Mouse (Mus musculus): ENCODE measurements at regions not wholly inside any gene's neighbourhood (a gene's known extent, or its start where the extent isn't known, plus 50 kb on each side); places are given as distances from the start of the nearest gene placed in this dataset.
A peak's percentile ranks its signal among the peaks of the same experiment; 100 is the strongest.

GRCm38 (mm10) chr9:92045472-92045905, 147.2 kb upstream of the Plscr5 start:
- intact Hi-C loops (cut with DNase I), result loop anchor here (5.0 to 10.0 kb wide), 2 partner anchors 1348 to 1841 kb away; no protein-coding TSS in a partner anchor

DNA sequence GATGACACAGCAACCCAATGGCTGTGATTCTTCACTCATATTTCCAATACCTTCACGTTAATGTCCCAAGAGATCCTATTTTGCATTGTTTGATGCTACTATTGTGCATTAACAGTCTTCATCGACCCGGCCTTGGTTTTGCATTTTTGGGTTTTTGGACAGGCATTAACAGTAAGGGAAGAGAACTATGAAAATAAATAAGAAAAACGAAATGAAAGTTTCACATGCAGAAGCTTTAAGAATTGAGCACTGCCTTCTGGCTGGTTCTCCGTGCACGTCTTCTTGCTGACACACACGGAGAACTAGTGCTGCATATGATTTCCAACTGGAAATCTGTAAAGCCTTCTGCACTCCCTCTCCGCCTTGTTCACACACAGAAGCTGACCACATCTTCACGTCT, 148.6 kb upstream of the Plscr5 start:
- intact Hi-C loops (cut with DNase I), result loop anchor here (10.0 kb wide), 1 partner anchor 1839 kb away; no protein-coding TSS in a partner anchor
- peak; percentile 3 for DNase-seq

More at GRCm38 (mm10) chr9:92045472-92045905, 147.2 kb upstream of the Plscr5 start:
- DNase-seq, result peak; percentile 49

GRCm38 (mm10) chr9:92016521-92016920, 176.2 kb upstream of the Plscr5 start:
- intact Hi-C loops (cut with DNase I), result no loop called here
- DNase-seq, result peak; percentile 64

GRCm38 (mm10) chr9:92015923-92016322, 176.8 kb upstream of the Plscr5 start:
- no peak for DNase-seq
- intact Hi-C loops (cut with DNase I), result no loop called here

DNA sequence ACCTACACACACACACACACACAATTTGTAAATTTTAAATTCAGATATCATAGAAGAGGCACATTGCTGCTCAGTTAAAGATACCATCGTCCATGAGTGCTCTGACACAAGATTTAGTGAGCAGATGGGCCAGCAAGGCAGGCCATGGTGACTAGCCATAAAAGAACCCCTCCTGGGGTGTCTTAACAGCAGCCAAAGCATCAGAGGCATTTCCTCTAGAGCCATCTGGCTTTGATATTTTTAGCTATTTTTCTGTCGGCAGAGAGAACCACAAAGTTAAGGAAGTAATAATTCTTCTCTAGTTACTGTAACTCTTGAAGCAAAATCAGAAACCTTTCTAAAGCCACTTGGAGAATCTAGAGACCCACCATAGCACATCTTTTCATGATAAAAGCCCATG, 204.5 kb upstream of the Plscr5 start:
- peak; percentile 36 for DNase-seq
- intact Hi-C loops (cut with DNase I), result no loop called here

- no peak for DNase-seq
- intact Hi-C loops (cut with DNase I), result no loop called here
These were observed 210.6 kb upstream of the Plscr5 start for GRCm38 (mm10) chr9:91981955-91982621.

DNA sequence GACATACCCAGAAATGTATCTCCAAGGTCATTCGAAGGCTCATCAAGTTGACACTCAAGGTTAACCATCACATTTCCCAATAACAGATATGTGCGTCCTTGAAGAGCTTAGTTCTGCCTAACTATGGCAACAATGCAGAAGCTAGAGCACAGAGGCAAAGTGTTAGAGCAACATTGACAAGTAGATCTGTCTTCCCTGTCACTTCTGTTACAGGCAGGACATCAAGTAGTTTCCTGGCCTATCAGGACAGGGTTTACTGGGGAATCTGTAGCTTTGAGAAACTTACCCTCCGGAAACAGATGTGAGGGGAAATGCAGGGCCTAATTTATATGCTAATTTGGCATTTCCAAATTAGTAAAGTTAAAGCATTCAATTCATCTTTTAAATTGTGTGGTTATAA, 211.2 kb upstream of the Plscr5 start:
- no peak for DNase-seq
- intact Hi-C loops (cut with DNase I), result no loop called here

GRCm38 (mm10) chr9:91964051-91964450, 228.7 kb upstream of the Plscr5 start:
- intact Hi-C loops (cut with DNase I), result no loop called here
- DNase-seq, result peak; percentile 77

- intact Hi-C loops (cut with DNase I), result no loop called here
- DNase-seq, result peak; percentile 19
These were observed 230.0 kb upstream of the Plscr5 start for GRCm38 (mm10) chr9:91962726-91963125.

GRCm38 (mm10) chr9:91961666-91962065, 231.1 kb upstream of the Plscr5 start:
- intact Hi-C loops (cut with DNase I), result no loop called here

GRCm38 (mm10) chr9:91960556-91961325, 232.0 kb upstream of the Plscr5 start:
- intact Hi-C loops (cut with DNase I), result no loop called here
- DNase-seq, result peak; percentile 60

More at GRCm38 (mm10) chr9:91961666-91962065, 231.1 kb upstream of the Plscr5 start:
- DNase-seq, result no peak

DNA sequence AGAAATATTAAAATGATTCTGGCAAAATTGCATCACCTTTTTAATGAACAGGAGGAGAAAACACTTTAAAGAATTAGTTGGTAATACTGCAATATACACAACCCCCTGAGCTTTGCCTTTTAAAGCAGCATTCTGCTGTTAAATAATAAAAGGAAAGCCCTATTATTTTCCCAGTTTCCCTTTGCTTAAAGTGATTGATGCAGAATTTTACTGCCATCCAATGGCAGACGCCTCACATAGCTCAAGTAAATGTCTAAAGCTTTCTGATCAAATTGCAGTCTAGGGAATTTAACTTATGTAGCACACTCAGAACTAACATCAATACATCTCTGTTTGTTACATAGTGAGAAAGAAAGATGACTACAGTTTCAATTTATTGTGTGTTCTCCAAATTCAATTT, 233.1 kb upstream of the Plscr5 start:
- intact Hi-C loops (cut with DNase I), result loop anchor here (5.0 to 10.0 kb wide), 2 partner anchors 585 to 1262 kb away; no protein-coding TSS in a partner anchor
- peak; percentile 16 for DNase-seq

- DNase-seq, result no peak
- intact Hi-C loops (cut with DNase I), result loop anchor here (5.0 to 10.0 kb wide), 2 partner anchors 584 to 1262 kb away; no protein-coding TSS in a partner anchor
These were observed 233.7 kb upstream of the Plscr5 start for GRCm38 (mm10) chr9:91959076-91959475.

GRCm38 (mm10) chr9:91958421-91958820, 234.3 kb upstream of the Plscr5 start:
- intact Hi-C loops (cut with DNase I), result loop anchor here (5.0 to 10.0 kb wide), 2 partner anchors 584 to 1261 kb away; no protein-coding TSS in a partner anchor
- no peak for DNase-seq

DNA sequence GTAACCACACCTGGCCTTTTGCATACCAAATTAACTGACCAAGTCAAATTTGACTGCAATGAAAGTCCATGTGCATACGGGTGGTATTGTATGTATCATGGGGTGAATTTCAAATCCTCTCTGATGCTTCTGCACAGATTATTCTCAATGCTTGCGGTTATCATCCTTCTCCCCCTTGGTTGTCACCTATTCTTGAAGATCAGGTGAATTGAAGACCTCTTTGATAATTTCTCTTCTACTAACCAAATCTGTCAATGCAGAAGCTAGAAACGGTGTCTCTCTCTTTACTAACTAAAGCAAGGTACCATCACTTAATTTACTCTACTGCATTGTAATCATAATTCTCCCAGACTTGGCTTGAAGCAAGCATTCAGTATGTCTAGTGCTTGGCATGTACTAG, 235.7 kb upstream of the Plscr5 start:
- no peak for DNase-seq
- intact Hi-C loops (cut with DNase I), result loop anchor here (5.0 to 10.0 kb wide), 2 partner anchors 582 to 1260 kb away; no protein-coding TSS in a partner anchor

DNA sequence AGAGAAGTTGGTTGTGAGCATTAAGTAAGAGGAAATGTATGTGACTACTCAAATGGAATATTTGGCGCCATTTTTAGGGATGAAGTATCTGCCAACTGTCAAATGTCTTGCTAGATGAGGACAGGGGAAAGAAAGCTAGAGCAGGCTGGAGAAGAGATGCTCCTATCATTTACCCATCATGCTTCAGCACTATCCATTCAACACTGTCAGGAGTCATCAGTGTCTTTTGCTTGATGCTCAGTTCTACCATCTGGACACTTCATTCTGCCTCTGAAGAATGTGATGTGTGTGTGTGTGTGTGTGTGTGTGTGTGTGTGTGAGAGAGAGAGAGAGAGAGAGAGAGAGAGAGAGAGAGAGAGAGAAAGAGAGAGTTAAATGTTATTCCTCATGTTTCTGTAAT, 244.0 kb upstream of the Plscr5 start:
- intact Hi-C loops (cut with DNase I), result no loop called here
- DNase-seq, result peak; percentile 36

GRCm38 (mm10) chr9:91942001-91942400, 250.7 kb upstream of the Plscr5 start:
- intact Hi-C loops (cut with DNase I), result no loop called here
- DNase-seq, result no peak

DNA sequence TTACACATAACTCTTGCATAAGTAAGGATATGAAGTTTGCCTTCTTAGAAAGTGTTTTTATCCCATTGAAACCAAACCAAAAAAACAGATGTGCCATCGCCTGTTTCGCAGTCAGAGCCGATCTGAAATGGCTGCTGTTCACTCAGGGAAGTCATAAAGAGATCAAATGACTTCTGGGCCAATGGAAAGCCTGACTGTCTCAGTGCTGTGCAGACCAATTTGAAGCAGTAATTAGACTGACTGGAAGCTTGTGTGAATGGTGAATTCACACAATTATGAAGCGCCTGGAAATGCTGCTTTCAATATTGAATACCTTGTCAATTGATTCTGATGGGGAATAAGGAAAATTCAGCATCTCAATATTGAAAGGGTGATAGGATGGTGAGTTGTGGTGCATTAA, 254.0 kb upstream of the Plscr5 start:
- intact Hi-C loops (cut with DNase I), result no loop called here

GRCm38 (mm10) chr9:91904066-91904465, 288.7 kb upstream of the Plscr5 start:
- intact Hi-C loops (cut with DNase I), result no loop called here
- peak; percentile 45 for DNase-seq

More for the DNA sequence above, 254.0 kb upstream of the Plscr5 start:
- no peak for DNase-seq

DNA sequence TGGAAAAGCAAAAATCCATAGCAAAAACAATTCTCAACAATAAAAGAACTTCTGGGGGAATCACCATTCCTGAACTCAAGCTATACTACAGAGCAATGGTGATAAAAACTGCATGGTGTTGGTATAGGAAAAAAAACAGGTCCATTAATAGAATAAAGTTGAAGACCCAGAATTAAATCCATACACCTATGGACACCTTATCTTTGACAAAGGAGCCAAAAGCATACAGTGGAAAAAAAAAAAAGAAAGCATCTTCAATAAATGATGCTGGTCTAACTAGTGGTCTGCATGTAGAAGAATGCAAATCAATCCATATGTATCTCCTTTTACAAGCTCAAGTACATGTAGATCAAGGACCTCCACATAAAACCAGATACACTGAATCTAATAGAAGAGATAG, 291.8 kb upstream of the Plscr5 start:
- no peak for DNase-seq
- intact Hi-C loops (cut with DNase I), result no loop called here

DNA sequence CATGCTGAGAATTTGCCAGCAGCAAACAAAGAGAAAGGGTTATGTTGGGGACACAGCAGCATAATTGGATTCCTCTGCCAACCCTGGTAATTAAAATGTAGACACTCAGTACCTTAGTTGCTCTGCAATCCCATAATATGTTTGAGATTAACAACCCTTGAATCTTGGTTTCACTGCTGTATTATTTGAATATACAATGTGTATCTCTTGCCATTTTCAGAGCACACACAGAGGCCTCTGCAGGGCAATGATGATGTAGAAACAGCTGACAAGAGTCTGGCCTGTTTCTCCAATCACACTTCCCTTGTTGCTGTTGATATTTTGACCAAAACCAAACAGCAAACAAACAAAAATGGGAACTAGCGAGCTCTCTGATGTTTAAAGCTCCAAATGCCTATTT, 315.9 kb upstream of the Plscr5 start:
- intact Hi-C loops (cut with DNase I), result no loop called here
- DNase-seq, result no peak

- intact Hi-C loops (cut with DNase I), result no loop called here
- DNase-seq, result no peak
These were observed 361.2 kb upstream of the Plscr5 start for GRCm38 (mm10) chr9:91831556-91831955.
